Mouse (Mus musculus): ENCODE measurements at regions not wholly inside any gene's neighbourhood (a gene's known extent, or its start where the extent isn't known, plus 50 kb on each side); places are given as distances from the start of the nearest gene placed in this dataset.

- TF ChIP-seq TAL1 (conservative IDR thresholded peaks at IDR 0.05; ENCODE audit: low read depth, low read length) (no peak), CTCF (IDR thresholded peaks at IDR 0.05; ENCODE audit: low read depth, low read length) (no peak), POLR2AphosphoS5 (IDR thresholded peaks at IDR 0.05; ENCODE audit: insufficient replicate concordance, low read depth, low read length) (no peak), GATA1 (IDR thresholded peaks at IDR 0.05; ENCODE audit: borderline replicate concordance, low read length) (no peak)
These were observed 208.2 kb upstream of the Atp5g3 start for GRCm38 (mm10) chr2:74119167-74119937.
